Mouse (Mus musculus): Measurements from ENCODE around the gene Hgd.

DNA sequence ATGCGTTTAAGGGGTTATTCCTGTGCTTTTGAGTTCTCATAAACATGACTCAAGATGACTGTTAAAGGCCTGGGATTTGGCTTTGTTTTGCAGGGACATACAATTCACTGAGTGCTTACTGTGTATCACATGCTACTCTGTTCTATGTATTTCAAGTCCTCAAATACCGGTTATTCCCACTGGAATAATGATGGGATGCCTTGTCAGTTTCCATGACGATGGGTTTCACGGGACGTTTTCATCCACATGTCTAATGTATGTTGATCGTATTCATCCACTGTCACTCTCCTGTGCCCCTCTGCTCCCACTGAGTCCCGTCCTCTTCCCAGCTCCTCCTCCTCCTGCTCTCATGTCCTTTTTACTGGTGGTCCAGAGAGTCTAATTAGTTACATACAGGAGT is 76.8 kb downstream of the Hgd start:
- TF ChIP-seq POLR2A (IDR thresholded peaks at IDR 0.05; ENCODE audit: borderline replicate concordance, extremely low read depth, low read depth, low read length) (no peak), CTCF (IDR thresholded peaks at IDR 0.05; ENCODE audit: insufficient read depth, low read length) (no peak)
